Mouse (Mus musculus): ENCODE data around the gene Nln.

Gene Nln

DNA sequence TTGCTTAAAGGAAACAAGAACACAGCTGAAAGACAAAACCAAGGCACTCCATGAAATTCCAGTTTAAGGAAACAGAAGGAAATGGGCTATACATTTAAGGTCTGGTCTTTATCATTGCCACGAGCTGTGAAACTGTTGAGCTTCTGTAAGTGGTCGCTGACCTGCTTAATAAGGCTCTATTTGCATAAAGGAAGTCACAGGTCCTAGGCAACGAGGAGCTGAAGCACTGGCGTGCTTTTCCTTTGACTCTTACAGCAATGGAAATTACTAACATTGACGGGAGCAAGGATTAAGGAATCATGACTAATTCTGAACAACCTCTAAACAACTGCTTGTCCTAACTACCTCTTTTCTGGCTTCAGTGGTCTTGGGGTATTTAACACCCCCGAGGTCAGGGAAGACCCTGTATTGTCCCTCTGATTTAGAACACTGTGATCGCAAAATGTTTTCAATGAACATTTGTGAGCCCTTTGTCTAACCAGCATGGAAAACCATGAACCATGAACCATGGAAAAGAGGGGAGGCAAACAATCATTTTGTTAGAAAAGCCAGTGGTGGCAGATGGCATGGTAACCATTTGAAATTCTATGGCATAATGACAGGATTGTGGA is 90.8 kb downstream of the Nln start:
- DNase-seq (ENCODE audit: low read depth, low spot score): no peak

GRCm38 (mm10) chr13:104015246-104016105 is 93.9 kb downstream of the Nln start:
- DNase-seq (ENCODE audit: low read depth, low spot score): no peak

DNA sequence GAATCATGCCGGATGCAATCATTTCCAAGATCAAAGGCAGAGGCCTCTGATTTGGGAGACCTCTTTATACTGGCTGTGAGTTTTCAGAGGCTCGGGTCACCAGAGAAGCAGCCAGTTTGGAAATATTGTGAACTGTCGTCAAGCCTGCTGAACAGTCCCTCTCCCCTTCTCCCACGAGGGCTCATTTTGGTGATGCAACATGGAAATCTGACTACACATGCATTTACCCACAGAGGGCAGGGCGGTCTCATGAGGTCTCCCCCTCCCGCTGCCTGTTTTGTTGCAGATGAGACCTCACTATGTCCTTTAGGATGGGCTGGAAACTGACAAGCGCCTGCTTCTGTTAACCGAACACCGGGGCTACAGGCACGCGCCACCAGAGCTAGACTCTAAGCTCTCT is 95.4 kb downstream of the Nln start:
- DNase-seq (ENCODE audit: low read depth, low spot score): no peak

DNA sequence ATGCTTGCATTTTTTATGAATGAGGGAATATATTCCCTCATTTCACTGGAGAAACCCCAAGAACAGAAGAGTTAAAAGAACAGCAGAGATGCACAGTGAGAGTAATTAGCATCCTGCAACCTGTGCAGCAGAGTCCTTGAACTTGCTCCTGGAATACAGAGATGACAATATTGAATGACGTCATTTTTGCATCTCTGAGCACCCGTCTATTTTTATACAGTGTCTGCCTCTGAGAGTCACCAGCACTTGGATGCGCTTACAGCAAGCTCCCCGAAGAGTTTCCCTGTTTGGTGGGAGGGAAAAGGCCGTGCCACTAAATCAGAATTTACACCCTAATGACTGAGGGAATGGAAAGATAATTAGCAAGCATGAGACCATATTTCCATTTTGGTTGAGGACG is 96.0 kb downstream of the Nln start:
- no peak for DNase-seq (ENCODE audit: low read depth, low spot score)

DNA sequence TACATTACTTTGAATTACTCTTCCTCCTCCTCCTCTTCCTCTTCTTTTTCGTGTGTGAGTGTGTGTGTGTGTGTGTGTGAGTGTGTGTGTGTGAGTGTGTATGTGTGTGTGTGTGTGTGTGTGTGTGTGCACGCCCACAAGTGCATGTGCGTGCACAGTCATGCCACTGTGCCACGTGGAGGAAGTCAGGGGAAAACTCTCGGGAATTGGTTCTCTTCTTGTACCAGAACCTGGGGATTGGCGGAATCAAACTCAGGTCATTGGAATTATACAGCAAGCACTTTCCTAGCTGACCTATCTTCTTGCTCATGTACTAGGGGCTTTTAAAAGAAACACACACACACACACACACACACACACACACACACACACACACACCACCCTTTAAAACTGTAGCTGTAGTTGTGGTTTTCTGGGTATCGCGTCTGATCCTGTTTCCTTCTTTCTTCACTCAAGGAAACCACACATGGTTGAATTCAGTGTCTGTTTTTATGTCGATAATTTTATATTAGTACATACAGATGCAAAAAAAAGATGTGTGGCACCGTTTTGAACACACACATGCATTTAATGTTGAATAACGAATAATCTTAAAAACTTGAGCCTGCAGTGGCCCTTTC is 97.1 kb downstream of the Nln start:
- no peak for DNase-seq (ENCODE audit: low read depth, low spot score)

DNA sequence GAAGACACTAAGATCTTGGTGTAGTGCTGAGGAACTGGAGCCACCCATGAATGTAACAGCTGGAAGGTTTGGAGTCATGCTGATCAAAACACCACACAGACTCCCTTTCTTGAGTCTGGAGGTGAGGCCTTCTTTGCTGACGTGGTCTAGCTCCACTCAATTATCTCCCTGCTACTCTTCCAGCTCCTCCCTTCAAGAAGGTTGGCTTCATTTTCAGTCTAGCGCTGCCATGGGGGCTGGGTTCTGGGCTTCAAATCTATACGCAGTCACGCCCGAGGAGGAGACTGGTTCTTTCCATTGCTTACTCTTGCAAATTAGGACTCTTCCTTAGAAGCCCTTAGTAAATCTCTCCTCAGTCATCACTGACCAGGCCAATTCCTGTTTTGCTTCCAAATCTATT is 98.1 kb downstream of the Nln start:
- DNase-seq (ENCODE audit: low read depth, low spot score): no peak

- DNase-seq (ENCODE audit: low read depth, low spot score): no peak
Measured at GRCm38 (mm10) chr13:104005231-104005845, 104.1 kb downstream of the Nln start.

DNA sequence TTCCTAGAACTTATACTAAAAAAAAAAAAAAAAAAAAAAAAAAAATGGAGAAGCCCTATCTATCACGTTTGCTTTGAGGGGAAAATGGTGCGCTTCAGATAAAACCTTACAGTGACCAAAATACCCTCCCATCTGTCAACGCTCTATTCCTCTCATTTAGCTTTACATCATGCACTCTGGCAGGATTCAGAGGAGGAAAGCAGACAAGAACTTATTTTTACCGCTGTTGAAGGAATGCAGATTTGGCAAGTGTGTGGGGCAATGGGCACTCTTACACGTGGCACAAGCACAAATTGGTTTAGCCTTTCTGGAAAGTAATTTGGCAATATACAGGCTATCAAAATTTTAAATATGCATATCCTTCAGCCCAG is 115.3 kb downstream of the Nln start:
- DNase-seq (ENCODE audit: low read depth, low spot score): no peak

- no peak for DNase-seq (ENCODE audit: low read depth, low spot score)
Measured at GRCm38 (mm10) chr13:103993142-103994084, 116.0 kb downstream of the Nln start.

DNA sequence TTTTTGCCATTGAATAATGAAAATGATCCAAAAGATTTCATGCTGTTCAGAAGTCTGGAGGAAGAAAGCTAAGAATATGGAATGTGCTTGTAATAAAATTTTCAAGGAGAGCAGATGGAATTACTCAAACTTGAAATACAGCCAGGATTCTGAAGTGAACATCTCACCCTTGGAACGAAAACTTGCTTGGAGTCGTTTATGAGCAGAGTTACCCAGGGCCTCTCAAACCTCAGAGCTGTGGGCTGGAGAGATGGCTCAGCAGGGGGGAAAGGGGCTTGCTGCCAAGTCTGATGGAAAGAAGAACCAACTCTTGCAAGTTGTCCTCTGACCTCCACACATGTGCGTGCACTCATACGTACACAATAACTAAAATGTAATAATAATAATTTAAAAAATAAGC is 122.8 kb downstream of the Nln start:
- DNase-seq (ENCODE audit: low read depth, low spot score): no peak

GRCm38 (mm10) chr13:103985510-103986278 is 123.7 kb downstream of the Nln start:
- DNase-seq (ENCODE audit: low read depth, low spot score): no peak

DNA sequence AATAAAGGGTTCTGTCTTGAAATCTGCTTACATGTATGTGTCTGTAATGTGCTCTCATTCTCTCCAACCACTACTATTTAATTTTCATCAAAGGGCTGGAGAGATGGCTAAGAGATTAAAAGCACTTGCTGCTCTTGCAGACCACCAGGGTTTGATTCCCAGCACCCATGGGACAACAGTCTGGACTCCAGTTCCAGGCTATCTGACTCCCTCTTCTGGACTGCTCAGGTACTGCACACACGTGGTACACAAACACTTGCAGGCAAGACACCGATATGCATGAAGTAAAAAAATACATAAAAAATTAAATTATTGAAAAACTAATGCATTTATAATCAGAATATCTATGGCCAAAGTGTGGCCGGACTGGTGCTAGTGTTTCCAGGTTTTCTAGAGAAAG is 127.0 kb downstream of the Nln start:
- DNase-seq (ENCODE audit: low read depth, low spot score): no peak

GRCm38 (mm10) chr13:103980414-103980813 is 129.0 kb downstream of the Nln start:
- DNase-seq (ENCODE audit: low read depth, low spot score): no peak

DNA sequence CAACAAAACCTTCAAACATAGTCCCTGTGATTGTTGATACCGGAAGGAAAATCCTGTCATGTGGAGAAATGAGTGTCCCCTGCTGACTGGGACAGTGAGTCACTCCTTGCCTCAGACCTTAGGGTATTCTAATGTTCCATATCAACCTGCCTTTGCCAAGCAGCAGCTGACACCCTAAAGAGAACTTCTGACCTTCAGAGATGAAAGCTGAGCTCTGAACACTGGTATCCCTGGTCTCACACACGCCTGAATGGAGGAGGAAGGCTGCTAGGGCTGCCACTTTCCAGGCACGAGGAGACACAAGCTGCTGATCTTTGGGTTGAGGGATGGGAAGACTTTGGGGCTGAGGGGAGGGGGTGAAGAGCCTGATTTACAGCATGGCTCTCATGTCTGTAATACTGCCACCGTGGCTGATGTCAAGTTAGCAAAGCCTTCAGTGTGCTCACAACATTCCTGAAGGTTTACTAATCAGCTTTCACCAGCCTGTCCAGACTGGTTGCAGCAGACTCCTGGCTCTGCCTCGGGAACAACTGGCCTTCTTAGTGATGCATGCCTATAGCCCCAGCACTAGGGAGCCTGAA is 131.0 kb downstream of the Nln start:
- DNase-seq (ENCODE audit: low read depth, low spot score): no peak

DNA sequence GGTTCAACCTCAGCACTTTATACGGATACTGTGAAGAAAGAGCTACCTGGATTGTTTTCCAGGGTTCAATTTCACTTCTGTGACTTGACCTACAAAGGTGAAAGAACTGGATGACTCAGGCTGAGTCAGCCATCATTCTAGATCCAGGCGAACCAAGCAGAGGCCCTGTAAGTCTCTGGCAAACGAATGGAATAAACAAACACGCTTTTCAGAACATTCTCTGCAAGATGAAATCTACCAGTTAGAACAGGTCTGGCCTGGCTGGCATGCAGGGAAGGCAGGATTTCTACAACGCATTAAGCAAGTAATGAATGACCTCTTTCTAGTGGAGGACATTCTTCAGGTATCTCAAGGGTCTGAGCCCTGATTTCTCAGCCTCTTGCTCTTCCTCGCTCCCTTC is 131.6 kb downstream of the Nln start:
- DNase-seq (ENCODE audit: low read depth, low spot score): no peak

- no peak for DNase-seq (ENCODE audit: low read depth, low spot score)
Measured at GRCm38 (mm10) chr13:103976181-103976724, 133.2 kb downstream of the Nln start.

GRCm38 (mm10) chr13:103975101-103975500 is 134.3 kb downstream of the Nln start:
- no peak for DNase-seq (ENCODE audit: low read depth, low spot score)

DNA sequence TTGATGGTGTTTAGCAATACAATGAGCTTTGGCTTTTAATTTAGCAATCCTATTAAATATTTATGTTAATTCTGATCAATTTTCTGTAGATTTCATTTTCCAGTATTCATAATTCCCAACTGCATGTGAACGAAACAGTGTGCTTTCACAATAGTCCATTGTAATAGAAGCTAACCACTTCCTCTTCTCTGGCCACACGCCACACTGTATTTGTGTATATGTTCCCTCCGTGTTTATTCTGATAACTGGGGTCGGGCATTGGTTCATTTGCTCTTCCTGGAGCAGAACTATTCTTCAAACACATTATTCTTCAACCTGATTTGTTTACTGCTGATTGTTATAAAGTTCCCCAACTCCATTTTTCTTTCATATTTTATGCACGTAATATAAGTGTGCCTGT is 135.4 kb downstream of the Nln start:
- no peak for DNase-seq (ENCODE audit: low read depth, low spot score)
